Mouse (Mus musculus): ENCODE measurements around the gene Lhfpl2. TPM values are rescaled to one million over a fixed set of nuclear protein-coding genes. Genes with fewer than 3 reads are reported as not detected.

Gene Lhfpl2
- total RNA-seq, 2 experiments from 2014 or later: 12.1 to 14.4 TPM

Other genes starting within 250 kb of the Lhfpl2 start
- gene Scamp1, start 228.1 kb downstream of the Lhfpl2 start, total RNA-seq (2021): 10 to 100 TPM; 31.2 to 31.8 TPM